ENCODE assay signal across 18 mouse cellular contexts in genomic region chr8:29913576-29913975, GRCm38 (mm10).
"Had no signal": no experiment of that assay in that cellular context is flagged by ENCODE, and none has a peak within 500 bp of the region (broad histone marks: within the 10 kb centered on the region; RNA-seq: fewer than 3 reads in every experiment).

No protein-coding gene starts in this region.

- H3K27me3 ChIP-seq: limb, embryonic 12.5 days; midbrain, embryonic 12.5 days; midbrain, embryonic 15.5 days; neural tube, embryonic 12.5 days; neural tube, embryonic 15.5 days had no signal

- H3K4me2 ChIP-seq: limb, embryonic 12.5 days; lung, embryonic 14.5 days; midbrain, embryonic 12.5 days; midbrain, embryonic 15.5 days; neural tube, embryonic 12.5 days; neural tube, embryonic 15.5 days had no signal

- H3K4me1 ChIP-seq: limb, embryonic 12.5 days; midbrain, embryonic 12.5 days; midbrain, embryonic 15.5 days; neural tube, embryonic 12.5 days; neural tube, embryonic 15.5 days had no signal

- H3K36me3 ChIP-seq: limb, embryonic 12.5 days; midbrain, embryonic 12.5 days; midbrain, embryonic 15.5 days; neural tube, embryonic 12.5 days; neural tube, embryonic 15.5 days had no signal

- H3K9ac ChIP-seq: limb, embryonic 12.5 days; liver, embryonic 14.5 days; liver, postnatal 0 days; lung, embryonic 14.5 days; midbrain, embryonic 12.5 days; midbrain, embryonic 15.5 days; neural tube, embryonic 12.5 days; neural tube, embryonic 15.5 days had no signal

- ATAC-seq: liver, postnatal 0 days; lung, postnatal 0 days; midbrain, embryonic 15.5 days had no signal

- H3K9me3 ChIP-seq: limb, embryonic 12.5 days; midbrain, embryonic 12.5 days; midbrain, embryonic 15.5 days; neural tube, embryonic 12.5 days; neural tube, embryonic 15.5 days had no signal

- H3K27ac ChIP-seq: left cerebral cortex, adult 2 months; limb, embryonic 12.5 days; liver, embryonic 14.5 days; macrophage; midbrain, embryonic 12.5 days; midbrain, embryonic 15.5 days; neural tube, embryonic 12.5 days; neural tube, embryonic 15.5 days had no signal

- DNase-seq: kidney, adult 9 months; kidney, postnatal 36 days; layer of hippocampus, postnatal 36 days; liver, postnatal 0 days; lung, embryonic 14.5 days; retina, postnatal 1 day; right cerebral cortex, postnatal 25 days; thymus, adult 18-20 months; thymus, postnatal 36 days had no signal

- H3K4me3 ChIP-seq: left cerebral cortex, adult 2 months; limb, embryonic 12.5 days; midbrain, embryonic 12.5 days; midbrain, embryonic 15.5 days; neural tube, embryonic 12.5 days; neural tube, embryonic 15.5 days had no signal
